Mouse (Mus musculus) lung, adult 2 months (tissue): ENCODE measurements around the gene Sfxn2. TPM values are rescaled to one million over a fixed set of nuclear protein-coding genes. Genes with fewer than 3 reads are reported as not detected.
A peak's percentile ranks its signal among the peaks of the same experiment; 100 is the strongest.

ENCODE experiments used
- DNase-seq: peaks from one replicate; pipeline ENCODE4 v3.0.0; 2022
- H3K4me1 ChIP-seq: fragments of 200-500 bp; 2 replicates; pipeline ENCODE4 v1.6.1; 2011; ENCODE audit warnings: low read length; ENCODE audit not compliant: control insufficient read depth, insufficient read depth
- H3K4me3 ChIP-seq: fragments of 200-500 bp; replicated peaks from 2 replicates; pipeline ENCODE3; 2011; ENCODE audit warnings: low read depth, mild to moderate bottlenecking, control low read depth, low read length; ENCODE audit errors: extremely low read depth
- CTCF ChIP-seq: fragments of 200-500 bp; IDR thresholded peaks from 2 replicates; pipeline ENCODE4 v1.5.1; 2011; ENCODE audit warnings: mild to moderate bottlenecking, low read length, control low read depth; ENCODE audit not compliant: insufficient read depth
- POLR2A ChIP-seq: fragments of 200-500 bp; IDR thresholded peaks from 2 replicates; pipeline ENCODE4 v1.6.1; 2011; ENCODE audit warnings: low read depth, mild to moderate bottlenecking, control low read depth, low read length, borderline replicate concordance; ENCODE audit errors: extremely low read depth
- WGBS: fragments of 180-500 bp; shearing (Covaris S2); methylation state at CpG from one replicate; pipeline ENCODE4 v1.1.7; 2018; 5-methylcytosine and 5-hydroxymethylcytosine counted together
- polyA plus RNA-seq: library from polyadenylated mRNA; depleted of rRNA; stranded (reverse); fragments of >200 nt; gene quantifications from 2 replicates; pipeline ENCODE4 v1.2.3, GENCODE M21; 2012; rRNA removed

Gene Sfxn2
- polyA plus RNA-seq, 1 experiment = 6.5 TPM

- no peak for DNase-seq
- Histone ChIP-seq H3K4me3 (no peak overlapping the region), H3K4me1 (peaks cover 48% of the 10 kb centered on the region)
- WGBS = 53% methylated on average over 14 of the region's 14 CpGs
- TF ChIP-seq CTCF (no peak), POLR2A (no peak)
Observed at GRCm38 (mm10) chr19:46639496-46639895, 66.3 kb downstream of the Sfxn2 start.

GRCm38 (mm10) chr19:46640780-46641179 lies 67.6 kb downstream of the Sfxn2 start:
- Histone ChIP-seq H3K4me3 (no peak overlapping the region), H3K4me1 (peaks cover 56% of the 10 kb centered on the region)
- 77% methylated on average over 8 of the region's 8 CpGs for WGBS
- no peak for DNase-seq
- TF ChIP-seq POLR2A = no peak
- no peak for TF ChIP-seq CTCF

- Histone ChIP-seq H3K4me3 (no peak overlapping the region), H3K4me1 (peaks cover 56% of the 10 kb centered on the region)
- DNase-seq = peak; percentile 70
- 22% methylated on average over 19 of the region's 19 CpGs for WGBS
- TF ChIP-seq CTCF (no peak), POLR2A (no peak)
Observed at GRCm38 (mm10) chr19:46641420-46642085, 68.4 kb downstream of the Sfxn2 start.

- Histone ChIP-seq H3K4me3 (no peak overlapping the region), H3K4me1 (peaks cover 58% of the 10 kb centered on the region)
- DNase-seq = no peak
- WGBS = 50% methylated on average over 22 of the region's 22 CpGs
- TF ChIP-seq POLR2A (no peak), CTCF (no peak)
Observed at GRCm38 (mm10) chr19:46642136-46642753, 69.1 kb downstream of the Sfxn2 start.

- no peak for TF ChIP-seq CTCF
- no peak for TF ChIP-seq POLR2A
- DNase-seq = no peak
- Histone ChIP-seq H3K4me1 (peaks cover 59% of the 10 kb centered on the region), H3K4me3 (no peak overlapping the region)
- 62% methylated on average over 5 of the region's 5 CpGs for WGBS
Observed at GRCm38 (mm10) chr19:46643236-46643635, 70.1 kb downstream of the Sfxn2 start.

- TF ChIP-seq CTCF (no peak), POLR2A (no peak)
- DNase-seq = no peak
- 65% methylated on average over 10 of the region's 10 CpGs for WGBS
- H3K4me1 ChIP-seq = peaks cover 55% of the 10 kb centered on the region
- no peak overlapping the region for H3K4me3 ChIP-seq
Observed at GRCm38 (mm10) chr19:46644343-46644792, 71.2 kb downstream of the Sfxn2 start.

GRCm38 (mm10) chr19:46644793-46645602 lies 71.8 kb downstream of the Sfxn2 start:
- WGBS = 27% methylated on average over 12 of the region's 12 CpGs
- DNase-seq = no peak
- TF ChIP-seq CTCF (no peak), POLR2A (no peak)
- peaks cover 53% of the 10 kb centered on the region for H3K4me1 ChIP-seq
- H3K4me3 ChIP-seq = no peak overlapping the region

GRCm38 (mm10) chr19:46646041-46646481 lies 72.9 kb downstream of the Sfxn2 start:
- WGBS = 67% methylated on average over 12 of the region's 12 CpGs
- TF ChIP-seq POLR2A (no peak), CTCF (no peak)
- Histone ChIP-seq H3K4me1 (peaks cover 48% of the 10 kb centered on the region), H3K4me3 (no peak overlapping the region)
- no peak for DNase-seq

GRCm38 (mm10) chr19:46647254-46647653 lies 74.1 kb downstream of the Sfxn2 start:
- H3K4me3 ChIP-seq = no peak overlapping the region
- DNase-seq = no peak
- WGBS = 58% methylated on average over 3 of the region's 3 CpGs
- H3K4me1 ChIP-seq = peaks cover 37% of the 10 kb centered on the region
- no peak for TF ChIP-seq CTCF
- no peak for TF ChIP-seq POLR2A

Other genes with a start within 250 kb of the Sfxn2 start
- 2.3 and 2.4 TPM in 2 replicates for gene Psd, start 246.2 kb upstream of the Sfxn2 start, polyA plus RNA-seq
- gene Fbxl15, start 245.2 kb upstream of the Sfxn2 start, polyA plus RNA-seq = 10.7 and 15.5 TPM in 2 replicates
- gene Cuedc2, start 234.7 kb upstream of the Sfxn2 start, polyA plus RNA-seq = 47.1 and 53.9 TPM in 2 replicates
- gene Mfsd13a, start 232.2 kb upstream of the Sfxn2 start, polyA plus RNA-seq = 26.5 and 27.1 TPM in 2 replicates
- gene 2310034G01Rik, start 223.1 kb upstream of the Sfxn2 start, polyA plus RNA-seq = 6.8 and 10.1 TPM in 2 replicates
- gene Actr1a, start 177.6 kb upstream of the Sfxn2 start, polyA plus RNA-seq = 85.4 and 112 TPM in 2 replicates
- 17.5 and 18.0 TPM in 2 replicates for gene Sufu, start 176.5 kb upstream of the Sfxn2 start, polyA plus RNA-seq
- gene Trim8, start 71.7 kb upstream of the Sfxn2 start, polyA plus RNA-seq = 87.2 and 115 TPM in 2 replicates
- 21.5 and 27.1 TPM in 2 replicates for gene Arl3, start 167 bp upstream of the Sfxn2 start, polyA plus RNA-seq
- 47.3 and 54.3 TPM in 2 replicates for gene Wbp1l, start 25.7 kb downstream of the Sfxn2 start, polyA plus RNA-seq
- 0.06 TPM in 1 of 2 replicates, not detected in the other for gene Cyp17a1, start 99.8 kb downstream of the Sfxn2 start, polyA plus RNA-seq
- 2.4 and 5.0 TPM in 2 replicates for gene Borcs7, start 116.5 kb downstream of the Sfxn2 start, polyA plus RNA-seq
- gene As3mt, start 134.1 kb downstream of the Sfxn2 start, polyA plus RNA-seq = 8.0 and 14.9 TPM in 2 replicates
- 12.2 and 13.6 TPM in 2 replicates for gene Cnnm2, start 188.2 kb downstream of the Sfxn2 start, polyA plus RNA-seq